Mouse (Mus musculus) liver, postnatal 0 days (tissue): Measurements from ENCODE around the gene Flnb.

ENCODE experiments used
- CTCF ChIP-seq: sonication (generic); IDR thresholded peaks from 2 replicates; pipeline ENCODE4 v1.5.1; 2016; ENCODE audit warnings: antibody characterized with exemption, low read depth
- EP300 ChIP-seq: IDR thresholded peaks from 2 replicates; pipeline ENCODE4 v1.6.1; 2016; ENCODE audit warnings: antibody characterized with exemption, low read depth, mild to moderate bottlenecking

- no peak for TF ChIP-seq CTCF
- TF ChIP-seq EP300 = no peak
Observed at GRCm38 (mm10) chr14:7773714-7774389, 43.9 kb upstream of the Flnb start.
